Mouse (Mus musculus): ENCODE results near the gene Add3. TPM values are rescaled to one million over a fixed set of nuclear protein-coding genes. Genes with fewer than 3 reads are reported as not detected.

Add3 gene
- polyA plus RNA-seq, 1 experiment from 2014 or later: 55.4 TPM

- H3K4me3 ChIP-seq: no peak overlapping the region
- no peak overlapping the region for H3K27ac ChIP-seq
- H3K27me3 ChIP-seq (ENCODE audit: poor library complexity, severe bottlenecking): peaks cover 3% of the 10 kb centered on the region; the same call in 1 of the 2 replicates
- H3K9me3 ChIP-seq: no peaks in the 10 kb centered on the region
- no peaks in the 10 kb centered on the region for H3K36me3 ChIP-seq (replicated peaks)
- DNase-seq (ENCODE audit: extremely low spot score, low spot score): no peak
- peaks cover 33% of the 10 kb centered on the region for H3K4me1 ChIP-seq
- 85% methylated on average over 7 of the region's 7 CpGs for WGBS
Measured at GRCm38 (mm10) chr19:53262061-53262460, 121.8 kb downstream of the Add3 start.

- WGBS: 39% methylated on average over 21 of the region's 23 CpGs
- Histone ChIP-seq H3K27ac (no peak overlapping the region; the same call in 1 of the 2 replicates), H3K4me3 (peak overlapping the region; percentile 27), H3K9me3 (no peaks in the 10 kb centered on the region), H3K4me1 (peaks cover 32% of the 10 kb centered on the region), H3K27me3 (ENCODE audit: poor library complexity, severe bottlenecking) (peaks cover 3% of the 10 kb centered on the region; the same call in 1 of the 2 replicates), H3K36me3 (replicated peaks) (no peaks in the 10 kb centered on the region)
- no peak for DNase-seq (ENCODE audit: extremely low spot score, low spot score)
Measured at GRCm38 (mm10) chr19:53263859-53264733, 123.9 kb downstream of the Add3 start.

- DNase-seq (ENCODE audit: extremely low spot score, low spot score): no peak
- peaks cover 3% of the 10 kb centered on the region; the same call in 1 of the 2 replicates for H3K27me3 ChIP-seq (ENCODE audit: poor library complexity, severe bottlenecking)
- no peaks in the 10 kb centered on the region for H3K9me3 ChIP-seq
- peaks cover 25% of the 10 kb centered on the region for H3K4me1 ChIP-seq
- peak overlapping the region; percentile 27; the same call in 1 of the 2 replicates for H3K4me3 ChIP-seq
- 64% methylated on average over 12 of the region's 12 CpGs for WGBS
- H3K27ac ChIP-seq: no peak overlapping the region
- H3K36me3 ChIP-seq (replicated peaks): no peaks in the 10 kb centered on the region
Measured at GRCm38 (mm10) chr19:53264821-53265727, 124.8 kb downstream of the Add3 start.

DNA sequence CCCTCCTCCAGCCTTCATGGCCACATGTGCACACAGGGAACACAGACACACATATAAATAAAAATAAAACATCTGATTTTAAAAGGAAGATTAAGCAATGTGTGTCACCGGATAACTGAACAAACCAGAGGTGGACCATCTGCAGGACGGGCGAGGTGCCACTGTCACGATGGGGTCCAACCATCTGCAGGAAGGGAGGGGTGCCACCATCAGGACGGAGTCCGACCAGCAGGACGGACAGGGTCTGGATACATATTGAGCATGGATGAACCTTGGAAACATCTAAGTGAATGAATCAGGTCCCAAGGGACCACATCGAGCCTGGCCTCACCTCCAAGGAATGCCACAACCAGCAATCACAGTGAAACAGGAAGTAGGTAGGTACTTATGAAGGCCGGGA lies 127.1 kb downstream of the Add3 start:
- DNase-seq (ENCODE audit: extremely low spot score, low spot score): no peak
- 90% methylated on average over 9 of the region's 9 CpGs for WGBS
- Histone ChIP-seq H3K9me3 (no peaks in the 10 kb centered on the region), H3K27ac (no peak overlapping the region), H3K4me3 (no peak overlapping the region), H3K36me3 (replicated peaks) (no peaks in the 10 kb centered on the region), H3K4me1 (peaks cover 25% of the 10 kb centered on the region), H3K27me3 (ENCODE audit: poor library complexity, severe bottlenecking) (peaks cover 3% of the 10 kb centered on the region; the same call in 1 of the 2 replicates)

- no peak for DNase-seq (ENCODE audit: extremely low spot score, low spot score)
- Histone ChIP-seq H3K27me3 (ENCODE audit: poor library complexity, severe bottlenecking) (no peaks in the 10 kb centered on the region), H3K9me3 (no peaks in the 10 kb centered on the region), H3K27ac (no peak overlapping the region), H3K36me3 (replicated peaks) (no peaks in the 10 kb centered on the region), H3K4me3 (no peak overlapping the region), H3K4me1 (peaks cover 18% of the 10 kb centered on the region)
- 93% methylated on average over 17 of the region's 17 CpGs for WGBS
Measured at GRCm38 (mm10) chr19:53273055-53273722, 132.9 kb downstream of the Add3 start.

DNA sequence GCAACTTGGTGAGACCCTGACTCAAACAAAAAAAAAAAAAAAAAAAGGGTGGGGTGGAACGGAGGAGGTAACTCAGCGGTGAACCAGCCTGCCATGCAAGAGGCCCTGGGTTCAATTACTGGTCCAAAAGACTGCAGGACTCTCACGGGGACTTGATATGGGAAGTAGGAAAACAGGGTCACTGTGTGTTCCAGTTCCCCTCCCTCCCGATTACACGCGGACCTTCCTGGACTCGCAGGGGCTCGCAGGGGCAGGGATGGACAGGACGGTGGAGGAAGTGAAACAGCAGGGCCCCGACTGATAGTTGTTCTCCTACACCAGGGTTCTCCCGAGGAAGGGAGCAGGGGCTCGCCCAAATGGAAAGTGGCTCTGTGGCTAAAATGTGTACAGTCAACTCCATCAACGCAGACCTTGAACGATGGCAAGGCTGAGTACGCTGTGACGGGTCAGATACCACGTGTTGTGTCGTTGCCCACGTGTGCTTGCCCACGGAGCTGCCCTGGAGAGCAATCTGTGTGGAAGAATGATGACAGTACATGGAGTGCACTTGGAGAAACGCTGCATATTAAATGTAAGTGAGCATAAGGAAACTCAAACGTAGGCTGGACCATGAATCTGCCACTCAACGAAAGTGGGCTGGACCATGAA lies 133.7 kb downstream of the Add3 start:
- Histone ChIP-seq H3K27me3 (ENCODE audit: poor library complexity, severe bottlenecking) (no peaks in the 10 kb centered on the region), H3K4me1 (peaks cover 22% of the 10 kb centered on the region), H3K36me3 (replicated peaks) (no peaks in the 10 kb centered on the region), H3K9me3 (no peaks in the 10 kb centered on the region), H3K27ac (no peak overlapping the region), H3K4me3 (no peak overlapping the region)
- no peak for DNase-seq (ENCODE audit: extremely low spot score, low spot score)
- 89% methylated on average over 23 of the region's 23 CpGs for WGBS

GRCm38 (mm10) chr19:53275204-53275603 lies 135.0 kb downstream of the Add3 start:
- Histone ChIP-seq H3K4me3 (no peak overlapping the region), H3K4me1 (peaks cover 26% of the 10 kb centered on the region), H3K36me3 (replicated peaks) (no peaks in the 10 kb centered on the region), H3K9me3 (no peaks in the 10 kb centered on the region), H3K27me3 (ENCODE audit: poor library complexity, severe bottlenecking) (no peaks in the 10 kb centered on the region), H3K27ac (no peak overlapping the region)
- no peak for DNase-seq (ENCODE audit: extremely low spot score, low spot score)
- 56% methylated on average over 3 of the region's 3 CpGs for WGBS

GRCm38 (mm10) chr19:53276902-53277707 lies 136.9 kb downstream of the Add3 start:
- Histone ChIP-seq H3K9me3 (no peaks in the 10 kb centered on the region), H3K36me3 (replicated peaks) (no peaks in the 10 kb centered on the region), H3K27me3 (ENCODE audit: poor library complexity, severe bottlenecking) (0 out of 2 replicates have a peak, but pooled peaks cover 5% of the 10 kb centered on the region), H3K27ac (no peak overlapping the region), H3K4me1 (peaks cover 33% of the 10 kb centered on the region), H3K4me3 (no peak overlapping the region)
- WGBS: 79% methylated on average over 19 of the region's 19 CpGs
- DNase-seq (ENCODE audit: extremely low spot score, low spot score): no peak

DNA sequence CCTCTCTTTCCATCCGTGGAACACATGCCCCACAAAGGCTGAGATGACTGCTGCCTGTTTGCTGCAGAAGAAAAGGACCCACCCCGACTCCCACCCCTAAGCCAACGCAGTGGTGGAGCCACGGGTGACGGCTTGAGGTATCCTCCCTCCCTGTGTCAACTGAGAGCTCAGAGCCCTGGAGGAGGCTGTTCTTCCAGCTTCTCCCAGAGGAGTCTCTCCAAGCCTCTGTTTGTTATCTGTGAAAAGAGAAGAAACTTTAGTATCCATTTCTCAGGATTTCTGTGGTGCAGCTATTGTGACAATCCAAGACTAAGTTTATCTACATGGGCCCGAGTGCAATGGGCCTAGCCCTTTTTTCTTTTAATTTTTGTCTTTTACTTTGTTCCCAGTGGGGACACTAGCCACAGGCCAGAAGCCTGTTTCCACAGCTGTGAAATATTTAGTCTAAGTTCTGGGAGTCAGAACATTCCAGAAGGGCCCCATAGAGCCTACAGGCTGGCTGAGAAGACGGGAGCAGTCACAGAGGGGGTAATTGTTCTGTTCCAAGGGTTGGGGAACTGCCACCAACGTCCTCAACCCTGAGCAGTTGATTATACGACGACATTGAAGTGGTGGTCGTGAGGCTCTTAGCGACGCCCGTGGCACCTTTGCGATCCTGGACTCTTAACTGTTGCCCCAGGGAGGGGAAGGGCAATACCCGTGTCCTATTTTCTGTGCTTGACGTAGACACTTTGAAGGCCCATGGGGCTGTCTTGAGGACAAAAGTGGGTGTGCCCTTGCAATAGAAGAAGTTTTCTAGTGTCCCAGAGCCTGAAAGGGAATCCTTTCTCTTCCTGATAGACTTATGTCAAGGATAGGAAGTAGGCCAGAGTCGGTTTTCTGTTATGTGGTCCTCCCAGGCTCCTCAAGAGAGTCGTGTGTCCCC lies 138.5 kb downstream of the Add3 start:
- 0 out of 2 replicates have a peak overlapping the region, but pooled peaks have one; percentile 30 for H3K27ac ChIP-seq
- DNase-seq (ENCODE audit: extremely low spot score, low spot score): no peak

DNA sequence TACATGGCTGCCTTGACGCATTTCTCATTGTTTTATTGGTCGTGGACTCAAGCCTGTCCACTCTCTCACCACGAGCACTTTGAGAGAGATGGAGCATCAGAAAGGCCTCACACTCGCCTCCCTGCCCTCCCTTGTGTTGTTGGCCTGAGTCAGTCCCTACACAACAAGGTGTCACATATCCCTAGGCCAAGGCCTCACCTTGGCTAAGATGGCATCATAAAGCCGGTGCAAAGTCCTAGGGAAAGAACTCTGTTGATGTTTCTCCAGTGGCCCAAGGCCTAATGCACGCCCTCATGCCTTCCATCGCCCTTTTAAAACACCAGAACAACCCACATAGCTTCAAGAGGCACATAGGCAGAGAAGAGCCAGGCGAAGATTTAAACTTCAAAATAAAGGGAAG lies 140.0 kb downstream of the Add3 start:
- no peak for DNase-seq (ENCODE audit: extremely low spot score, low spot score)
- Histone ChIP-seq H3K27me3 (ENCODE audit: poor library complexity, severe bottlenecking) (peaks cover 8% of the 10 kb centered on the region; the same call in 1 of the 2 replicates), H3K9me3 (no peaks in the 10 kb centered on the region), H3K36me3 (replicated peaks) (no peaks in the 10 kb centered on the region), H3K27ac (no peak overlapping the region), H3K4me1 (peaks cover 49% of the 10 kb centered on the region), H3K4me3 (no peak overlapping the region)
- WGBS: 90% methylated on average over 8 of the region's 8 CpGs

More for the DNA sequence above, 138.5 kb downstream of the Add3 start:
- Histone ChIP-seq H3K27me3 (ENCODE audit: poor library complexity, severe bottlenecking) (0 out of 2 replicates have a peak, but pooled peaks cover 5% of the 10 kb centered on the region), H3K4me3 (no peak overlapping the region), H3K36me3 (replicated peaks) (no peaks in the 10 kb centered on the region), H3K4me1 (peaks cover 39% of the 10 kb centered on the region), H3K9me3 (no peaks in the 10 kb centered on the region)
- WGBS: 81% methylated on average over 19 of the region's 19 CpGs

All from forebrain, embryonic 10.5 days (tissue).